Mouse (Mus musculus): ENCODE results near the gene Smpd2. TPM values are rescaled to one million over a fixed set of nuclear protein-coding genes. Genes with fewer than 3 reads are reported as not detected.

Gene Smpd2
- polyA plus RNA-seq, 1 experiment from 2014 or later: 43.4 TPM

- Histone ChIP-seq H3K4me3 (no peak overlapping the region), H3K27me3 (replicated peaks) (no peaks in the 10 kb centered on the region), H3K27ac (no peak overlapping the region), H3K9me3 (no peaks in the 10 kb centered on the region), H3K36me3 (peaks cover 58% of the 10 kb centered on the region), H3K9ac (no peak overlapping the region), H3K4me2 (replicated peaks) (no peak overlapping the region), H3K4me1 (peaks cover 11% of the 10 kb centered on the region; the same call in 1 of the 2 replicates)
- ATAC-seq (ENCODE audit: low FRiP score, low read depth): no peak
- 84% methylated on average over 7 of the region's 7 CpGs for WGBS
Measured at GRCm38 (mm10) chr10:41482446-41482845, 7.7 kb downstream of the Smpd2 start.

GRCm38 (mm10) chr10:41480938-41481880, 9.0 kb downstream of the Smpd2 start:
- 71% methylated on average over 33 of the region's 33 CpGs for WGBS
- Histone ChIP-seq H3K9me3 (no peaks in the 10 kb centered on the region), H3K36me3 (peaks cover 46% of the 10 kb centered on the region), H3K4me2 (replicated peaks) (no peak overlapping the region), H3K4me3 (no peak overlapping the region), H3K9ac (no peak overlapping the region), H3K27ac (no peak overlapping the region), H3K4me1 (peaks cover 15% of the 10 kb centered on the region; the same call in 1 of the 2 replicates), H3K27me3 (replicated peaks) (no peaks in the 10 kb centered on the region)
- no peak for ATAC-seq (ENCODE audit: low FRiP score, low read depth)

- Histone ChIP-seq H3K4me3 (no peak overlapping the region), H3K9ac (no peak overlapping the region), H3K27ac (no peak overlapping the region), H3K9me3 (no peaks in the 10 kb centered on the region), H3K27me3 (replicated peaks) (no peaks in the 10 kb centered on the region), H3K4me1 (peaks cover 20% of the 10 kb centered on the region), H3K36me3 (peaks cover 33% of the 10 kb centered on the region), H3K4me2 (replicated peaks) (no peak overlapping the region)
- no peak for ATAC-seq (ENCODE audit: low FRiP score, low read depth)
- 89% methylated on average over 3 of the region's 3 CpGs for WGBS
Measured at GRCm38 (mm10) chr10:41479961-41480360, 10.2 kb downstream of the Smpd2 start.

GRCm38 (mm10) chr10:41477278-41478181, 12.6 kb downstream of the Smpd2 start:
- Histone ChIP-seq H3K4me1 (peaks cover 20% of the 10 kb centered on the region), H3K4me3 (peak overlapping the region; percentile 62), H3K27me3 (replicated peaks) (no peaks in the 10 kb centered on the region), H3K9ac (peak overlapping the region; percentile 75), H3K36me3 (peaks cover 9% of the 10 kb centered on the region), H3K4me2 (replicated peaks) (peak overlapping the region; percentile 88), H3K9me3 (no peaks in the 10 kb centered on the region), H3K27ac (0 out of 2 replicates have a peak overlapping the region, but pooled peaks have one; percentile 59)
- WGBS: under 1% methylated on average over 20 of the region's 20 CpGs
- ATAC-seq (ENCODE audit: low FRiP score, low read depth): peak; percentile 72

GRCm38 (mm10) chr10:41477018-41477277, 13.2 kb downstream of the Smpd2 start:
- Histone ChIP-seq H3K36me3 (peaks cover 3% of the 10 kb centered on the region), H3K4me3 (peak overlapping the region; percentile 62), H3K9me3 (no peaks in the 10 kb centered on the region), H3K4me1 (peaks cover 20% of the 10 kb centered on the region), H3K9ac (peak overlapping the region; percentile 75), H3K27me3 (replicated peaks) (no peaks in the 10 kb centered on the region), H3K4me2 (replicated peaks) (peak overlapping the region; percentile 88), H3K27ac (peak overlapping the region; percentile 59; the same call in 1 of the 2 replicates)
- peak; percentile 52 for ATAC-seq (ENCODE audit: low FRiP score, low read depth)
- WGBS: 0% methylated on average over 9 of the region's 9 CpGs

GRCm38 (mm10) chr10:41476171-41477017, 13.8 kb downstream of the Smpd2 start, which contains the start of gene Mical1:
Gene Mical1, plus strand, starts transcription at chr10:41476314.
- H3K4me3 ChIP-seq: peak within 1 kb of the TSS; percentile 62
- peak within 1 kb of the TSS; percentile 75 for H3K9ac ChIP-seq
- H3K4me2 ChIP-seq (replicated peaks): peak within 1 kb of the TSS; percentile 88
- H3K27me3 ChIP-seq (replicated peaks): no peaks in the 10 kb centered on the region
- H3K27ac ChIP-seq: peak within 1 kb of the TSS; percentile 59; the same call in 1 of the 2 replicates
- no peaks in the 10 kb centered on the region; the same call in 1 of the 2 replicates for H3K36me3 ChIP-seq
- WGBS: under 1% methylated on average over 35 of the region's 35 CpGs
- ATAC-seq (ENCODE audit: low FRiP score, low read depth): peak; percentile 68
- H3K9me3 ChIP-seq: no peaks in the 10 kb centered on the region
- H3K4me1 ChIP-seq: peaks cover 20% of the 10 kb centered on the region

- Histone ChIP-seq H3K4me2 (replicated peaks) (no peak overlapping the region), H3K9ac (no peak overlapping the region), H3K27ac (no peak overlapping the region), H3K9me3 (no peaks in the 10 kb centered on the region), H3K4me1 (peaks cover 20% of the 10 kb centered on the region), H3K36me3 (no peaks in the 10 kb centered on the region), H3K27me3 (replicated peaks) (no peaks in the 10 kb centered on the region), H3K4me3 (no peak overlapping the region)
- ATAC-seq (ENCODE audit: low FRiP score, low read depth): no peak
- 74% methylated on average over 1 of the region's 1 CpGs for WGBS
Measured at GRCm38 (mm10) chr10:41474981-41475391, 15.2 kb downstream of the Smpd2 start.

- Histone ChIP-seq H3K9me3 (no peaks in the 10 kb centered on the region), H3K4me3 (no peak overlapping the region), H3K4me2 (replicated peaks) (no peak overlapping the region), H3K36me3 (no peaks in the 10 kb centered on the region), H3K27me3 (replicated peaks) (no peaks in the 10 kb centered on the region), H3K4me1 (peaks cover 20% of the 10 kb centered on the region), H3K27ac (no peak overlapping the region), H3K9ac (no peak overlapping the region)
- 85% methylated on average over 6 of the region's 6 CpGs for WGBS
- ATAC-seq (ENCODE audit: low FRiP score, low read depth): no peak
Measured at GRCm38 (mm10) chr10:41473782-41474468, 16.2 kb downstream of the Smpd2 start.

GRCm38 (mm10) chr10:41472962-41473481, 17.1 kb downstream of the Smpd2 start:
- H3K9ac ChIP-seq: no peak overlapping the region
- H3K4me2 ChIP-seq (replicated peaks): no peak overlapping the region
- H3K27ac ChIP-seq: no peak overlapping the region
- ATAC-seq (ENCODE audit: low FRiP score, low read depth): no peak
- peaks cover 18% of the 10 kb centered on the region for H3K4me1 ChIP-seq
- WGBS: 72% methylated on average over 5 of the region's 5 CpGs
- no peaks in the 10 kb centered on the region for H3K9me3 ChIP-seq
- H3K4me3 ChIP-seq: no peak overlapping the region
- peaks cover 7% of the 10 kb centered on the region for H3K36me3 ChIP-seq
- H3K27me3 ChIP-seq (replicated peaks): no peaks in the 10 kb centered on the region

GRCm38 (mm10) chr10:41472534-41472933, 17.6 kb downstream of the Smpd2 start:
- no peak overlapping the region for H3K4me2 ChIP-seq (replicated peaks)
- peaks cover 8% of the 10 kb centered on the region for H3K36me3 ChIP-seq
- no peak overlapping the region for H3K9ac ChIP-seq
- no peaks in the 10 kb centered on the region for H3K27me3 ChIP-seq (replicated peaks)
- no peak overlapping the region for H3K4me3 ChIP-seq
- no peak for ATAC-seq (ENCODE audit: low FRiP score, low read depth)
- peaks cover 13% of the 10 kb centered on the region for H3K4me1 ChIP-seq
- no peak overlapping the region for H3K27ac ChIP-seq
- H3K9me3 ChIP-seq: no peaks in the 10 kb centered on the region

GRCm38 (mm10) chr10:41470693-41471092, 19.5 kb downstream of the Smpd2 start:
- no peak for ATAC-seq (ENCODE audit: low FRiP score, low read depth)
- Histone ChIP-seq H3K4me2 (replicated peaks) (no peak overlapping the region), H3K9ac (no peak overlapping the region), H3K4me3 (no peak overlapping the region), H3K27ac (no peak overlapping the region), H3K9me3 (no peaks in the 10 kb centered on the region), H3K27me3 (replicated peaks) (no peaks in the 10 kb centered on the region), H3K36me3 (peaks cover 11% of the 10 kb centered on the region), H3K4me1 (peaks cover 5% of the 10 kb centered on the region; the same call in 1 of the 2 replicates)
- WGBS: 80% methylated on average over 3 of the region's 3 CpGs

All from neural tube, embryonic 12.5 days (tissue).